Mouse (Mus musculus): ENCODE results near the gene Olfr1020.

Gene Olfr1020

GRCm38 (mm10) chr2:85846730-85847129 is at the start of gene Olfr1020:
Gene Olfr1020 (plus strand): TSS chr2:85847030.
- no peak for DNase-seq (ENCODE audit: low spot score in 2 of 2)

GRCm38 (mm10) chr2:85802444-85802843 is 44.4 kb upstream of the Olfr1020 start, which contains the start of gene Olfr1016:
Gene Olfr1016 (minus strand): TSS chr2:85802544.
- no peak for DNase-seq (ENCODE audit: low spot score in 2 of 2)

GRCm38 (mm10) chr2:85804501-85804900 is 42.3 kb upstream of the Olfr1020 start:
- no peak for DNase-seq (ENCODE audit: low spot score in 2 of 2)

GRCm38 (mm10) chr2:85818179-85818578 is 28.7 kb upstream of the Olfr1020 start, which contains the start of gene Olfr1018:
Gene Olfr1018 (plus strand): TSS chr2:85818479.
- DNase-seq (ENCODE audit: low spot score in 2 of 2): no peak

GRCm38 (mm10) chr2:85845383-85845782 is 1.4 kb upstream of the Olfr1020 start, which contains the start of gene Olfr1019:
Gene Olfr1019 (minus strand): TSS chr2:85845483.
- DNase-seq (ENCODE audit: low spot score in 2 of 2): no peak

GRCm38 (mm10) chr2:85868294-85868693 is 21.5 kb downstream of the Olfr1020 start, which contains the start of gene Olfr1022:
Gene Olfr1022 (plus strand): TSS chr2:85868594.
- DNase-seq (ENCODE audit: low spot score in 2 of 2): no peak

GRCm38 (mm10) chr2:85885340-85885739 is 38.5 kb downstream of the Olfr1020 start, which contains the start of gene Olfr1023:
Gene Olfr1023 (plus strand): TSS chr2:85885640.
- no peak for DNase-seq (ENCODE audit: low spot score in 2 of 2)
